Mouse (Mus musculus): ENCODE measurements around the gene Ctcf. TPM values are rescaled to one million over a fixed set of nuclear protein-coding genes. Genes with fewer than 3 reads are reported as not detected.
A peak's percentile ranks its signal among the peaks of the same experiment; 100 is the strongest.

The Ctcf gene
- total RNA-seq, 1 experiment from 2014 or later = 139 TPM

GRCm38 (mm10) chr8:105698734-105699133 is 62.4 kb downstream of the Ctcf start:
- no peak for ATAC-seq (replicated peaks; ENCODE audit: low read depth, poor library complexity, severe bottlenecking)

DNA sequence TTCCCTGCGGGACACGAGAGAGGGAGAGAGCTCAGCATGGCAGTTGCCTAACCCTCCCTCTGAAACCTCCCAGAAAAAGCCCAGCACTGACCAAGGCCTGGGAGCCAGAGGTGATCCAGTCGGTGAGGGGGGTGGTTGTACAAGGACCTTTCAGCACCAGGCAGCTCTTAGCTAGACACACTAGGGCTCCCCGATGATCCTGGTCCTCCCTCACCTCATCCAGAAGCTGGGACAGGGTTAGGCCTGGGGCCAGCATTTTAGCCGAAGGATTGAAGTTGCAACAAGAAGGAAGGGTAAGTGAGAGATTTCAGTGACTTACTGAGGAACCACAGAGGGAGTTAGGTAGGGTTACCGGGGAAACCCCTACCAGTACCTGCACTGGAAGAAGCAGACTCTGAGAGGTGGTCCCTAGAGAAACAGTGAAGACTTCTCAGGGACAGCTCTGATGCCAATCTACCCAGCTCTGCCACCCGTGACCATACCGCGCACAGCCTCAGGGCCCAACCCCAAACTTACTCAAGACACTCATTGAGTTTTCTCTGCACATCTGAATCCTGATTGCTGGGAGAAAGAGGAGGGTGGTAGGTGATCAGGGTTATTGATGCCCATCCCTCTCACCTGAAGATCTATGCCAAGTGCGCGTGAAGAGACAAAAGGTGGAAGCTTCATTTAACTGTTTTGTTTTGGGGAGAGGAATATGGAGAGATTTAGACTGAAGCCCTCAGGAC is 63.3 kb downstream of the Ctcf start:
- ATAC-seq (replicated peaks; ENCODE audit: low read depth, poor library complexity, severe bottlenecking) = no peak

DNA sequence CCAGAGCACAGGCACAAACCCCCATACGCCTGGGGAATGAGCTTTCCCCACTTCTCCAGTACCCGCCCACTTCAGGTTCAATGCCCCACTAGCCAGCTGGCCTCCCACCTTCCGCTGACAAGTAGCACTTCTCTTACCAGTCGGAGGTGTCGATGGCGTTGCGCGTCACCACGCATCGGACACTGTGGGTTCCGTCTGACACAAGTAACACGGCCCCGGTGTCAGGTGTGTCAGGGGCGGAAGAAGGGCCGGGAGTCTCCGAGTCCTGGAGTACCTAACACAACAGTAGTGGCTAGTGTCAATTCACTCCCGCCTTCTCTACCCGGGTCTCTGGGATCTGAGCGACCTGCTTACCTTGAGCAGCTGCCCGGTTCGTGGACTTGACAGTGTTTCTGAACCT is 64.2 kb downstream of the Ctcf start:
- peak; percentile 55 for ATAC-seq (replicated peaks; ENCODE audit: low read depth, poor library complexity, severe bottlenecking)

DNA sequence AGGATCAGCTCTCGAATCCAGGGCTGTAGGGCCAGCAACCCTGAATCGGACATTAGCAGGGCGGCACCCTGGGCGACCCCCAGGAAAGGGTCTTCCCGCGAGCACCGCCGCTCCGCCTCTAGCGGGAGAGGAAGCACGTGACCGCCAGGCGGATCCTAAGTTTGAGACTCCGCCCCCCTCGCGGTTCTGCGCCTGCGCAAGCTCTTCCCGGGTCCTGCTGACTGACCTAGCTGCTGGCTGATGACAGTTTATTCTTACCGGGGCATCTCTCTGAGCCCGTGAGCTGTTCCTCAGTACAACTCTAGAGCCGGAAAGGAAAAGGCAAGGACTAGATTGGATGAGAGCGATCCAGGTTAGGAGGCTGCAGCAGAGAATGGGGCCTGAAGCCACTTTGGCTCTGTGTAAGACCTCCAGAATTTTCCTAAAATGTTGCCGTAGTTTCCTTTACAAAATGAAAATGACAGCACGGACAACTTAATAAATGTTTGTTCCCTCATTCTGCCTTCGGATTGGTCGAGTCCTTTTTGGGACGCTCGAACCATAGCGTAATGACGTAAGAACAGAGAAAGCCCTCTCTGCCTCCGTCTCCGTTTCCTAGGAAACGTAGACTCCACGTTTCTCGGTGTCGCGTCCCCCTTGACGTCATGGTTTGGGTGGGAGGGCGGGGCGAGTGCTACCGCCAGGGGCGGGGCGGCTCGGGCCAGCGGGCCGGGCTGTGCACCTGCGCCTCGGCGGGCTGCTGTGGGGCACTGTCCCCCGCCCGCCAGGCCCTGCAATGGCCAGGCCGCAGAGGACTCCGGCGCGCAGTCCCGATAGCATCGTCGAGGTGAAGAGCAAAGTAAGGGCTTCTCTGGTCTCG is 64.8 kb downstream of the Ctcf start, which contains the start of the genes Acd and Pard6a:
Gene Acd, minus strand, starts transcription at position 137 of the 859 bp plus-strand sequence.
Gene Pard6a, plus strand, starts transcription at position 183 of the 859 bp plus-strand sequence.
- ATAC-seq (replicated peaks; ENCODE audit: low read depth, poor library complexity, severe bottlenecking) = peak; percentile 77

DNA sequence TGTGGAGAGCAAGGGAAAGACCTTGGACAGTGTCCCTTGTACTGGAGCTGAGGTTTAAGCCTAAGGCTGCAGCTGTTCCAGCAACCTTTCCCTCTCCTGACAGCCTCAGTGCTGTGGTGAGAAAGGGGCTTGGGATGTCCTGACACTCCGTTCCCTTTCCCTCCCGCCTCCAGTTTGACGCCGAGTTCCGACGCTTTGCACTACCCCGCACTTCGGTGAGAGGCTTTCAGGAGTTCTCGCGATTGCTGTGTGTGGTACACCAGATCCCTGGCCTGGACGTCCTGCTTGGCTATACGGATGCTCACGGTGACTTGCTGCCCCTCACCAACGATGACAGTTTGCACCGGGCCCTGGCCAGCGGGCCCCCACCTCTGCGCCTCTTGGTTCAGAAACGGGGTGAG is 65.6 kb downstream of the Ctcf start:
- no peak for ATAC-seq (replicated peaks; ENCODE audit: low read depth, poor library complexity, severe bottlenecking)

GRCm38 (mm10) chr8:105702731-105703415 is 66.5 kb downstream of the Ctcf start:
- ATAC-seq (replicated peaks; ENCODE audit: low read depth, poor library complexity, severe bottlenecking) = no peak

DNA sequence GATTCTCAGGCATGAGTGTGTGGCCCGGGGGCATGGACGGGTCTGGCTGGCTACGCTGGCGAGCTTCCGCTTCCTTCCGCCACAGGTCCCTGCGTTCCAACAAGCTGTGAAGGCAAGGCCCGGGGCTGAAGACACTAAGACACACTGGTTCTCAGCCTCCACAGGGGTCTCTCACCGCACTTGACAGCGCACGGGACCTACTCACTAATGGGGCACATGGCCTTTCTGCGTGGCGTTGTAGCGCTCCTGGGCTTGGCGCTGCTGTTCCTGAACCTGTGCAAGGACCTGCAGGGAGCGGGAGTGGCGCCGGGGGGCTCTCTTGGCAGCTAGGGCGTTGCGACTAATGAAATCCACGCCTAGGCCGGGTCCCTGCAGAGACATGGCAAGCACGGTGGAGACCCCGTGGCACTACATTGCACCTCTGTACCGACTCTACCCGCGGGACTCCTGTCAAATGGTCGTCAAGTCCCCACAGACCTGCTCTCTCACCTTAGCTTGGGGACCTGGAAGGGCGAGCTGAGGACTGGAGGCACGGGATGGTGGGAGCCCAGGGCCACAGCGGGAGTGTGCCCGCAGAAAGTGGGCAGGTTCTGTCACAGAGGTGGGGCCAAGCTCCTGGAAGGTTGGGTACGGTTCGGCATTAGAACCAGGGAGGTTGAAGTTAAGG is 67.9 kb downstream of the Ctcf start:
- no peak for ATAC-seq (replicated peaks; ENCODE audit: low read depth, poor library complexity, severe bottlenecking)

DNA sequence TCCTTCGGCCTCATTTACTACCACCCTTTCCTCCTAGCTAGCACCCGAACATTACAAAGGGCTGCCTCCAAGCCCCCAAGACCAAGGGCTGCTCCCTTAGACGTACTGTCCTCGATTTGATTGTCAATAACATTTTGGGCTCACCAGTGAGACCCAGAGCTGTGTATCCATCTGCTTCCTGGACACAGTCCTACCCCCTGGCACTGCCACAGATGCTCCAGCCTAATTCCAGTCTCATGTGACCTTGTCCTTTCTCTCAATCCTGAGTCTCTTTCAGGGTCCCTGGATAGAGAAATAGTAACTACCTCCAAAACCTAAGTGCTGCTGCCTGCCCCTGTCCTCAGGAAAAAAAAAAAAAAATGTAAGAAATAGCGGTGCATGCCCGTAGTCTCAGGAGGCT is 68.6 kb downstream of the Ctcf start:
- ATAC-seq (replicated peaks; ENCODE audit: low read depth, poor library complexity, severe bottlenecking) = no peak

GRCm38 (mm10) chr8:105706426-105706825 is 70.1 kb downstream of the Ctcf start:
- ATAC-seq (replicated peaks; ENCODE audit: low read depth, poor library complexity, severe bottlenecking) = no peak

DNA sequence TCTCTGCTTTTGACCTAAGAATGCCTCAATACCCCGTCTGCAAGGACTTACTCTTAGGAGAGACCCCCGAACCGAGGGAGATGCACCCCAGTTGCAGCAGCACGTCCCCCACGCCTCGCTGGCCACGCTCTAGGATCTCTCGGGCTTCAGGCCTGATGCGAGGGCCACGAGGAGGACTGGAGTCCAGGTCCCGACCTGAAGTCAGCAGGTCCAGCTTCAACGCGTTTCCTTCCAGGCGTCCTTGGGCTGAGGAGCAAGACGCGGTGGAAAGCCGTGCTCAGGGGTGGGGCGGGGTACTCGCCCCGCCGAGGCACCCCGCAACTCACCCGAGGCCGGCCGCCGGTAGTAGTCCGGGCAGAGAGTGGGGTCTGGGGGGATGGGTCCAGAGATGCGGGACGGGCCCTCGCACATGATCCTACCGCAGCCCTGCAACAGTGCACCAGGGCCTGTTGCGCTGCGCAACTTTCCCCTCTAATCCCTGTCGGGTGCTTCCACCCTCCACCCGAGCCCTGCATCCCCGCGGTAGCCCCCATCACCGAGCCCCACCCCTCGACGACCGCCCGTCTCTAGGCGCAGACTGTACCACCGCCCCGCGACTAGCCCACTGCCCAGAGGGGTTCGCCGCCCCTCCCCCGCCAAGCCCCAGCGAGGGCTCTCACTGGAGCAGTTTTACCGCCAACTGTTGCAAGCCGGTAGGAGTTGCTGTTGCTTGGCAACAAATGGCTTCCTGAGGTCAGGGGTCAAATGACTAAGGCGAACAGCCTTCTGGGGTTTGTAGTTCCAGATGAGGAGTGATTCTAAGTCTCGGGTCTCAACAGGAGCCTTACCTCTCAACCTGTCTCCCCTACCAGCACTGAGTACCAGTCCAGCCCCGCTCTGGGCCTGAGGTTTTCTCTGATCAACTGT is 71.4 kb downstream of the Ctcf start, which contains the start of the genes 4933405L10Rik and Enkd1:
Gene 4933405L10Rik, plus strand, starts transcription at position 158 of the 906 bp plus-strand sequence.
Gene Enkd1, minus strand, starts transcription at position 713 of the 906 bp plus-strand sequence.
- ATAC-seq (replicated peaks; ENCODE audit: low read depth, poor library complexity, severe bottlenecking) = peak; percentile 90

GRCm38 (mm10) chr8:105708675-105709074 is 72.3 kb downstream of the Ctcf start:
- no peak for ATAC-seq (replicated peaks; ENCODE audit: low read depth, poor library complexity, severe bottlenecking)

GRCm38 (mm10) chr8:105709317-105709716 is 72.9 kb downstream of the Ctcf start:
- no peak for ATAC-seq (replicated peaks; ENCODE audit: low read depth, poor library complexity, severe bottlenecking)

- ATAC-seq (replicated peaks; ENCODE audit: low read depth, poor library complexity, severe bottlenecking) = no peak
Measured at GRCm38 (mm10) chr8:105712286-105712685, 75.9 kb downstream of the Ctcf start.

GRCm38 (mm10) chr8:105714139-105714538 is 77.8 kb downstream of the Ctcf start:
- peak; percentile 85 for ATAC-seq (replicated peaks; ENCODE audit: low read depth, poor library complexity, severe bottlenecking)

DNA sequence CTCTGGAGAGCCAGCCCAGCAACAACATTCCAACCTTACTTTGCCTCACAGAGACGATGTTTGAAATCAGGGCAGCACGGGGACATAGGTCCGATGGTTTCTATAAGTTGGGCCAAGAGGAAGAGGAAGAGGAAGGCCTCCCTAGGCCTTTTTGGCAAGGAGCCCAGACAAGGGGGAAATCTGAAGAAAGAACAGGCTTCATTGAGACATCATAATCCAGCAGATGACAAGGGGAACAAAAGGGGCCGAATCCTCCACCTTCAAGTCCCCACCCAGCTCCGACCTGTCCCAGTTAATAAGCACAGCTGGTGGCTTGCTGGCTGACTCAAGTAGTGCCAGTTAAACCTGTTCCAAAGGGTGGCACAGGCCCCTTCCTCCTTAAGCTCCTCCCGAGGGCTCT is 78.7 kb downstream of the Ctcf start:
- peak; percentile 63 for ATAC-seq (replicated peaks; ENCODE audit: low read depth, poor library complexity, severe bottlenecking)

GRCm38 (mm10) chr8:105716302-105716945 is 80.1 kb downstream of the Ctcf start:
- no peak for ATAC-seq (replicated peaks; ENCODE audit: low read depth, poor library complexity, severe bottlenecking)

DNA sequence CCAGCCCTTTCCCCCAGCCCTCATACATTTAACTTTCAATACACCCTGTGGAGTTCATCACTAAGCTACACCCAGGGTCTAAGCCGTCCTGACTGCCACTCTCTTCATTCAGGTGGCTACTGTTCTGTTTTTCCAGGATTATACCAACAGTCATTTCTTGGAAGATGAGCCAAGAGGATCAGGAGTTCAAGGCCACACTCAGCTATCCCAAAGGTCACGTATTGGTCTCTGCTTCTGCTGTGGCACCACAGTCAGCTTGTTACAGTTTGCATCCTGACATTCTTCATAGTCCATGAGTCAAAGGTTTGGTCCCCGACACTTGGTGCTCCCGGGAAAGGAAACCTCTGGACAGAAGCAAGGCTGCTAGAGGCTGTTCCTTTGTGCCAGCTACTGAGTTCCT is 83.3 kb downstream of the Ctcf start:
- ATAC-seq (replicated peaks; ENCODE audit: low read depth, poor library complexity, severe bottlenecking) = no peak

DNA sequence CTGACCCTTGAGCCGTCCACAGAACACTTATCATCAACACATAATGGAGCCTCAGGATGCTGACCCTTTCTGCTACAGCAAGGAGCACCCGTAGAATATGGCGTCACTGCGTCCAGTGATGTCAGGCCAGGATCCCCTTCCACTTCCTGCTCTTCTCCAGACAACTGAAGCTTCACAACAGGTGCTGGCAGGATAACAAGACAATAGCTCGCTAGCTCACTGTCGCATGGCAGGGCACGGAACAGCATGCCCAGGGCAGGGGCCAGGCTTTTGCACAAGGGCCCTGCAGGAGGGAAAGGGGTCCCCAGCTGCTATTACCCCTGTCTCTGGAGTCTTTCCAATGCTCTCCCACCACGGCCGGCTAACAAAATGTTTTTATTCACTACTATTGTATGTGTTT is 86.5 kb downstream of the Ctcf start:
- ATAC-seq (replicated peaks; ENCODE audit: low read depth, poor library complexity, severe bottlenecking) = no peak
